Mouse (Mus musculus) frontal cortex, adult (tissue): ENCODE measurements around the gene Ror1.
A peak's percentile ranks its signal among the peaks of the same experiment; 100 is the strongest.

ENCODE experiments used
- ATAC-seq: cut with Nextera tagmentation; 2 replicates; pipeline ENCODE4 v1.9.2; 2017; ENCODE audit warnings: mild to moderate bottlenecking, moderate library complexity, mixed read lengths; ENCODE audit not compliant: low TSS enrichment

Ror1 gene

DNA sequence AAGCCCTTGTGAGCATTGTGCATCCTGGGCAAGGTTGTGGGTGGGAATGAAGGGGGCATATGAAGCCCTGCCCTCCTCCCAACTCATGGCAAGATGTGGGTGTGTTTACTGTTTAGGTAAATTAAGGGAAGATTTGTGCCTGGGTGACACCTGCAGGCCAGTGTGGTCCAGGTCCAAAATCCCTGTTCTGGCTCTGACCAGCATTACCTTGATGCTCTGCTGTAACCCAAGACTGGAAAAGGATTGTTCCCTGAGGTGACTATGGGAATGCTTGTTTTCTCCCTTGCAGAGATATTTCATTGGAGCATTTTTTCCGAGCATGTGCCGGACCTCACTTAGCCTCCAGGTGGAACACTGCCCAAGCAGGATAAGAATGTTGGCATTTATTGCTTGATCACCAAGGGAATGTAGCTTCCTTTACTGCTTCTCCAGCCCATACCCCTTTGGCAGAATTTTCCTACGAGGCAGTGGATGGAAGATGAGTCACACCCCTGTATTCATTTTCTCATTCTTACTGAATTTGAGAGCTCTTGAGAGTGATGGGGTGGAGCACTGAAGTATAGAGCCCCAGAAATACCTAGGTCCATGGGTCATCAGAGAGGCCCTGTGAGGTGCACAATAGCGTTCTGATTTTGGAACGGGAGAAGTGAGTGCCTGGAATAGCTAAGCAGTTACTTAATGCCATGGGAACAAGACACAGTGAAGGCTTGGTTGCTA is 290.8 kb downstream of the Ror1 start:
- ATAC-seq: peak; percentile 20; the same call in 1 of the 2 replicates

DNA sequence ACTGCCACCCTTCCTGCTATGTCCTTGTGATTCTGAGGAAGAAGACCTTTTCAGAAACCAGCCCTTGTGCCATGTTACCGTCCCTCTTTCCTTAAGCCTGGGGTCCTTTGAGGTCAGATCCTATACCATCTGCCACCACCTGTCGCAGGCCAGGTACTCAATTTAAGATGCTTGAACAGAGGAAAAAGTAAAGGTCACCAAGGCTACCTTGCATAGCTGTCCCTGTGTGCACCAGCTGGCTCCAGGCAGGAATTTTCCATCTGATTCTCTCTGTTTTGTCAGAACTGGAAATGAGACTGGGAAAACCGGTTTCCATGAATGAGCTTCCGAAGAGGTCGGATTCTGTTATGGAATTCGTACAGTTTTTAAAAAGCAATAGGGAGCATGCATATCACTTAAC is 294.8 kb downstream of the Ror1 start:
- no peak for ATAC-seq

DNA sequence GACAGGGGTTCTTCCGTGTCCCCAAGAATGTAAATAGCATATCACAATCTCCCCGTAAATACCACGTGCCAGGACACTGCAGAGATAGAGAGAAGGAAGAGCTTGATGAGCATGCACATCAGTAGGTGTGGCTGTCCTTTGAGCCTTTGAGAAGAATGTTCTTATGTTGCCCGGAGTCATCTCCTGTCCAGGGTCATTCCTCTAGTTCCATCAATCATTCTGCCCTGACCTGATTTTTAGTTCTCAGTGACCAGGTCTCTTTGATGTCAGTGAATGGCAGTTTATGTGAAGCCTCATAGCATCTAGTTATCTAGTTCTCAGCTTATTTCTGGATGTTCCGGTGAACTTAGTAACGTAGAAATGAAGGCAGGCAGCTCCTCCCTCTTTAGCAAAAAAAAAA is 295.4 kb downstream of the Ror1 start:
- ATAC-seq: no peak

DNA sequence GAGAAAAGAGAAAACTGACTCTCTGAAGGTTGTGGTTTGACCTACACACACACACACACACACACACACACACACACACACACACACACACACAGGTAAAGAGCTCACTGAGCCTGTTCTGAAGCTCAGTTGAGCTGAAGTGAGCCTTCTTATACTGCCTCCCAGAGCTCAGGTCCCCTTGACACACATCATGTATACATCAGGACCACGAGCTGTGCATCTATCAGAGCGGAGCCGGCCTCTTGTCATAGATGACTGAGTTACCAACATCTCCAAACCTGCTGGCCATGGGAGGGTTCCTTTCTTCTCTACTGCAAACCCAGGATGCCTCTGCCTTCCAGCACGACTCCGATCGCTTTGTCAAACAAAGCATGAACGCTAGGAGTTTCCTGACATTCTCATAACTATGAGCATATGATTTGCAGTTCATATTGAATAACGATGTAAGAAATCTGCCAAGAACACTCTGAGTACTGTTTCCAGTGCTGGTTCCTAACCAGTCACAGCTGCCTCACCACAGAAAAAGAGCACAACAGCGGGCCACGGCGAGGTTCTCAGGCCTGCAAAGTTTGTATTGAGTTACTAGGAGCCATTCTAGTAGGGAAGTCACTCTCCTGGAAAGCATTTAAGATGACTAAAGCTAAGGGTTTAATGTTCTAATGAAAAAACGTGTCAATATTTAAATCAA is 297.9 kb downstream of the Ror1 start:
- 0 out of 2 replicates have a peak, but pooled peaks have one; percentile 47 for ATAC-seq

DNA sequence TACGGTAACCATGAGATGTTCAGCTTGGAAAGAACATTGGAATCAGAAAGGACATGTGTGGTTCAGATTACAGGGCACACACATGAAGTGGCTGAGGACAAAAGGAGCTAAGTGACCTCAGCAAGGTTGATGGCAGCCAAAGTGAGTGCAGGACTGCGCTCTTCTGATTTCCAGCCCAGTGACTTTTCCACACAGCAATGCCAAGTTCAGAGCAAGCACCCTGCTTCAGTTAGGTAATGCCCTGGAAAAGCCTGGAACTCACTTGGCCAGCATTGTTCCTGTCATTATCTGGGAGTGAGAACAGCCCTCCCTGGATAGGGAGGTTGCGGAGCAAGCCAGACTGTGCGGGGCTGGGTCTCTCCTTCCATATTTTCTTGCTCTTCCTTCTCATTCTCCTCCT is 299.8 kb downstream of the Ror1 start:
- no peak for ATAC-seq

DNA sequence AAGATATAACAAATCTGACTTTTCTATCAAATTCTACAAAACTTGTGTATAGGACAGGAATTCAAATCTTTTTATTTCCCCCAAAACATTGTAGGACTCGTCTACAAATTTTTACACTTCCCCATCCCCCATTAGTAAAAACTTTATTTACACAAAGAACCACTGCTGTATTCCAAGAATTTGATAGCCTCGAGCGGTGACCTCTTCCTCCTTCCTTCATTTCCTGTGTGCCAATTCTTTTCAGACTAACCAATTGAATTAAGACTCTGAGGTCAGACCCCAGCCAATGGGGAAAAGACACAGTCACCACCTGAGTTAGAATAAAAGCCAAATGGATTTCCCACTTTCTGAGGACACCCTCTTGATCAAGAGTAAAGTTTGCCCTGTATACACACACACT is 302.5 kb downstream of the Ror1 start:
- no peak for ATAC-seq

DNA sequence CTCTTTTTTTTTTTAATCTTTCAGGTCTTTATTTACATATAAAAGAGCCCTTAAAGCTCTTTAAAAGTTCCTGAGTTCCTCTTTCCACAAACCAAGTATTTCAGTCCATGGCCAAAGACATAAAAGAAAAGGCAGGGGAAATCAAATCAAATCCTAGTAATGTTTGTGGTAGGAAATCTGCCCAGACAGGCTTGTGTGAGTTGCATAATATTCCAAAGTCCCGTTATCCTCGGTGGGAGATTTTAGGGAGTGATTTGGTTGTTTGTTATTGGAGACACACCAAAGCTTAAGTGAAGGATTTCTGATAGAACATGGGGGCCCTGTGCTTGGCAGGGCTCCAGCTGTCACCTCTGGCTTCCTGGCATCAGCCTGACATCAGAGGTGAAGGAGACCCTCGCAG is 305.5 kb downstream of the Ror1 start:
- ATAC-seq: no peak

DNA sequence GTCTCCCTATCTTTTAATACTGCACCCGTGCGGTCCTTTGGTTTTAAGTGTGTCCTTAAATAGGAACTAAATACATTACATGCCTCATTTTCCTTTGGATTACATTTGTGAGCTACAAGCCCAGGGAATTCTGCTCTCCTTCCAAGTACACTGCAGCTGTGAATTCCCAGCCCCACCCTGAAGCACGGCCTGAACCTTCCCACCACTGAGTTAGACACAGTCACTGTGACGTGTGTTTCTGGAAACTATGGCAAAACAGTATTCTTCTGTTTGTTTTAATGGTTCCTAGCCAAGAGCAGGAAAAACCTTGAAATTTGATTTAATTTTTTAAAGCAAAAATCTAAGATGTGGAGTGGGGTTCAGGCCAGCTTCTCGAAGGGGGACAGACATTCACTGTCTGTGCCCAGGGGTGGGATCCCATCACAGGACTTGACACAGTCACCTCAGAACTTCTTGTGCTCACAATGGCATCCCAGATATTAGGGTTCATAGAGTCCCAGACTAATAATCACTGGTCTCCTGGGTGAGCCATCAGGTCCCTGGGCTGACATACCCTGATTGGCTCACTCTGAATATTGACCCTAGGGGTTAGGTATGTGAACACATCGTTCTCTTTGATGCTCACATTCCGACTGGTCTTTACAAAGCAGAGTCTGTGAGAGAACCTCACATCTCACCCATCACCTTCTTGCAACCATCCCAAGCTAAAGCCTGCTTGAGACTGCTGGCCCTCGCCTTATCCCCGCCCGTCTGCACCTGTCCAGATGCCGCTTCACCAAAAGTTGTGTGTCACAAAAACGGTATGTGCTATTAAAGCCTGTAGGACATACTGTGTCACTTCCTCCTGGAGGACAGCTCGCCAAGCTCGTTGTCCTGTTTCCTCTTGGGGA is 306.2 kb downstream of the Ror1 start:
- no peak for ATAC-seq

DNA sequence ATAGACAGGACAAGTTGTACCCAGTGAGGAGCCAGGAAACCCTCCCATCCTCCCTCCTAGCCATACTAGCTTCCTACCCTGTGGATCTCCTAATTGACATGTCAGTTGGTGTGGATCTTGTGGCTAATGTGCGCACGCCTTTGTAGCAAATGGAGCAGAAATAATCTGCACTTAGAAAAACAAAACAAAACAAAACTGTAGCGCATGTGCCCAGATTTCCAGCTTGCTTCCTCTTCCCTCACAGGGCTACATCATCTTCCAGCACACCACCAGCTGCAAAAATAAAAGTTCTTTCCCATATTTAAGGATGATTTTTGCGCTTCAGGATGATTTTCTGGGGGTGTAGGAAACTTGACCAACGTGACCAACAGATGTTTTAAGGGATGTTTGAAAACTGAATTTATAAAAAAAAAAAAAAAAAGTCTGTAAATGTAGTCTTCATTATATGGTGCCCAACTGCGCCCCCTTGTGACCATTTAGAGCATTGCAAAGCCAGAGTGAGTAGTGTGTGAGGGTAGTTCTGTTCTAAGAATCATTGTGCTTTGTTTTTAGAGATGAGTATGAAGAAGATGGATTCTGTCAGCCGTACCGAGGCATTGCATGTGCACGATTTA is 311.8 kb downstream of the Ror1 start:
- ATAC-seq: peak; percentile 67; the same call in 1 of the 2 replicates

DNA sequence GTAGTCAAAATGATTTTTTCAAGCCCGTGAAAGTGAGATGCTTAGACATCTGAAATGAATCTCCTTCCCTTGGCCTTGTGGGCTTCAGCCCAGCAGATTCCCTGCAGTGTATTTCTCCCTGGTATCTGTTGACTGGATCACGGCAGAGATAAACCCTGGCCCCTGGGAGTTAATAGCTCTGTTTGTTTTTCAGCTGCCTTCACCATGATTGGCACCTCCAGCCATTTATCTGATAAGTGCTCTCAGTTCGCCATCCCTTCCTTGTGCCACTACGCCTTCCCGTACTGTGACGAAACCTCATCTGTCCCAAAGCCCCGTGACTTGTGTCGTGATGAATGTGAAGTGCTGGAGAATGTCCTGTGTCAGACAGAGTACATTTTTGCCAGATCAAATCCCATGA is 313.9 kb downstream of the Ror1 start:
- no peak for ATAC-seq

DNA sequence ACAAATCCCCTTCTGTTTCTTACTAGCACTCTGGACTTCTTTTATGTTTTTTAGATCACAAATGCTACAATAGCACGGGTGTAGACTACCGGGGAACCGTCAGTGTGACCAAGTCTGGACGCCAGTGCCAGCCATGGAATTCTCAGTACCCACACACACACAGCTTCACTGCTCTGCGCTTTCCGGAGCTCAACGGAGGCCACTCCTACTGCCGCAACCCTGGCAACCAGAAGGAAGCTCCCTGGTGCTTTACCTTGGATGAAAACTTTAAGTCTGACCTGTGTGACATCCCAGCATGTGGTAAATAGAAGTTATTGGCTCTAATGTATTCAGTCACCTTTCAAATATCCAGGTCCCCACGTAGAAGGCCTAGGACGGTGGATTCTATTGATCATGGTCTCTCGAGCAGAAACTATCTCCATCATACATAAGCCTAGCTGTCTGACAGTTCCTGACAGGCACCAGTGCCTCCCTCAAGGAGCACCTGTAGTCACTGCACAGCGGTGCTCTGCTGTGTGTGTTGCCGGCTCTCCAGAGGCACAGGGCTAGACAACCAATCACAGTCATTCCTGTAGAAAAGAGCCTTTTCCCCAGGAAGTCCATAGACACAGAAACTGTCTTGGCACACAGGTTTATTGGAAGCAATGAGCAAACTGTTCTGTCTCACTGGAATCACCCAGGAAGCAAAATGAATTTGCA is 316.4 kb downstream of the Ror1 start:
- ATAC-seq: no peak

DNA sequence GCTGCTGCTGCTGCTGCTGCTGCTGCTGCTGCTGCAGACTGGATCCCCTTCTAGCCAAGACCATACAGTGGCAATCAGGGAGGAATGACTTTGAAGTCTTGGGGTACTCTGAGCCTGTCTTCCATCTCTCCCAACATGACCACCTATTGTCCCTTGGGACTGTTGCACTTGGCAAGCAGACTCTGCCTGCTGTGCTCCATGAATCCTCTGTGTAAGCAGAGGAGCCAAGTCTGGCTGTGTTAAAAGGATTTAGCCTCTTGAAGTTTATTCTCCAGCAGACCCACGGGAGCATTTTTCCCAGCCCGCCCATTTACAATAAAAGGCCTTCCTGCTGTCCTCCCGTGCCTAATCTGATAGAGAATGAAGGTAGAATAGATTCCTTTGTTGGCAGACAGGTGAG is 327.2 kb downstream of the Ror1 start:
- ATAC-seq: no peak

DNA sequence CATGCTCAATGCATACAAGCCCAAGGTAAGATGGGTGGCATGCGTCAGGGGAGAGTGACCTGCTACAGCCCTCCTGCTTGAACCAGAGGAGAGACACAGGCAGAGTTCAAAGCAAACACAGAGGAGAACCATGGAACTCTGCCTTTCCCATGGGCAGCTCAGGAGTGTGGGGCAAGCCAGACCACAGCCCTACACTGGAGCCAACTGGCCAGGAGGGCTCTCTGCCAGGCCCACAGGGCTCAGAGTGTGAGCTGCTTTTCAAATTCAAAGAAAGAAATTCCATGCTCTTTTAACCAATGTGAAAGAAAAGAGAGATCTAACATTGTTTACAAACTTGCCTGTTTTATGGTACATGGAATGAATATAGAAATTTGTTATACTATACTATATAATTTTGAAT is 330.5 kb downstream of the Ror1 start:
- ATAC-seq: no peak

DNA sequence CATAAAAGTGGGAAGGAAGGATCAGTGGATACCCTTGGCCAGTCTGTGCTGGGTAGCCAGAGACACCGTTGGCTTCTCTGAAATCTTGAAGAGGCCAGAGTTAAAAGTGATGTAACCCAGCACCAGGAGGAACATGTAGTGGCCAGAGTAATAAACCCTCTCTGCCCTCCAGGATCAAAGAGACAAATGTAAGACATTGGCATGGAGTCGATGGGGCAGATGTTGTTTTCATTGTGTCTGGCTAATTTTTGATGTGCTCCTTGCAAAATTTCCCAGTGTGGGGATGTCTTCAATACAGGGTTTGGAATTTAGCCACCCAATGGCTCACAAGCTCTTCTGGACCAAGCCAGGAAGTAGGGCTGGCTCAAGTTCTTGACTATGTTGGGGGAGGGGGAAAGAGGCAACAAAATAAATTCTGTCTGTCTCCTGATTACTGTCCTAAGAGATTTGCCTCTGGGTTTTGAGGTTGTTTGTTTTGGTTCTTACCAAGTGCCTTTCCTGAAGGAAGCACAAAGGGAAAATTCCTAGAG is 333.8 kb downstream of the Ror1 start:
- ATAC-seq: no peak

DNA sequence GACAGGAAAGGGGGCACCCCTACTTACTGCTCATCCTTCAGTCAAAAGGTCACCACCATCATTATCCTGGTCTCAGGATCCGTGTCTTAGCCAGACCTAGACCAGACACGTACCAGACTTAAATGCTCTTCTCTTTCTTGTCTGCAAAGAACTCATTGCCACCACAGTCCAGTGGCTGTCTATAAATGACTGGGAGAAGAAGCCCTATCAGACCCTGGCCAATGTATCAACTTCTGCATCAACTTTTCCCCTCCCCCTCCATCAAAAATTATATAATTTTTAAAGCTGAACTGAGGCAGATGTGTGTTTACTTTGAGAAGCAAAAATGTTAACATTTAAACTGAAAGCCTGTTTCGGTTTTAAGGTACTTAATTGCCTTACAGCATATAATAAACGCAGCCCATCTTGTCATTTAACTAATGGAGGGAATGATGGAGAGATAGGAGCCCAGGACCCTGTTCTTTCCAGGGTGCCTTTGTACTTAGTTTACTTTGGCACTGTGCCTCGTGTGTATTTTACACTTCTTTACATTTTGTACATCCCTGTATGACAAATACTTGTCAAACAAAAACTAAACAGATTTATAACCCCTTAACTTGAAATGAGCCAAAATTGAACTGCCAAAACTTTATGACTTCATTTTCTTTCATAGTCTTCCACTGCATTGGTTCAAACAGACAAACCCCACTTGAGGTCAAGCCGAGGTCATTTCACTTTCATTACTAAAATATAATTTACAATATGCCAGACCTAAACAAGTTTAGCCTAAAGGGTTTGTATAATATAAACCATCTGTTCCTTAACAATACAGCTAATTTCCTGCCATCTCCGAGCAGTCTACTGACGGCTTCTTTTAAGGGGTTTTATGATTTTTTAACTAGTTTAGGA is 339.9 kb downstream of the Ror1 start:
- no peak for ATAC-seq

DNA sequence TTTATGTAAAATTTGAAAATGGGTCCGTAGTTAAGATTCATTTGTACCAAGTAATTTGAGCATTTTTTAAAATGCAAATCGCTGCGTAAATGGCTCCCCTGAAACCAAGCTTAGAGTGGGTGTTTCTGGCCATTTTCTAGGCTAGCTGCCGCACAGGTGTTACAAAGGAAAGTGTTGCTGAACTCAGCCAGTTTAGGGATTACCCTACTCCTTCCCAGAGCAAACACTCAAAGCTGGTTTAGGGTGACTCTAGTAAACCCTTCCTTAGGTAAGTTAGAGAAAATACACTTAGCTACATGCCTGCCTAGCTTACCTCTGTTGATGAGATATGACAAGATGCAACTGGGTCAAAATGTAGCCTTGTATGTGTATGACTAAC is 340.6 kb downstream of the Ror1 start:
- no peak for ATAC-seq

DNA sequence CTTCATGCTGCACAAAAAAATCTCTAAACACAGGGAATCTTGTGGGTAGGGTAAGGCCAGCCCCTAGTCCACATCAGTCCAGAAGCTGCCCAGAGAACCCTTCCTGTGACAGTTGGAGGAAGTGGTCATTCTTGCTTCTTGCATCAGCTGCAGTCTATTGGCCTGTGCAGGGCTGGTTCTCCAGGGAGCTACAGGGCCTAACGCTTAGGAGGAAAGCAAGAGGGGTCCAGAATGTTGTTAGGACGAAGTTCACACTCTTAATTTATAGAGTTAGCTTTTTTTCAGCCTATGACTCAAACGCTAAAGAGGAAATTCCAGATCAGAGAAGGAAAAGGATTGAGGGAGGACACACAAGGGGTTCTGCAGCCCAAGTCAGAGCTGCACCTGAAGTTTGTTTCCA is 351.3 kb downstream of the Ror1 start:
- no peak for ATAC-seq

DNA sequence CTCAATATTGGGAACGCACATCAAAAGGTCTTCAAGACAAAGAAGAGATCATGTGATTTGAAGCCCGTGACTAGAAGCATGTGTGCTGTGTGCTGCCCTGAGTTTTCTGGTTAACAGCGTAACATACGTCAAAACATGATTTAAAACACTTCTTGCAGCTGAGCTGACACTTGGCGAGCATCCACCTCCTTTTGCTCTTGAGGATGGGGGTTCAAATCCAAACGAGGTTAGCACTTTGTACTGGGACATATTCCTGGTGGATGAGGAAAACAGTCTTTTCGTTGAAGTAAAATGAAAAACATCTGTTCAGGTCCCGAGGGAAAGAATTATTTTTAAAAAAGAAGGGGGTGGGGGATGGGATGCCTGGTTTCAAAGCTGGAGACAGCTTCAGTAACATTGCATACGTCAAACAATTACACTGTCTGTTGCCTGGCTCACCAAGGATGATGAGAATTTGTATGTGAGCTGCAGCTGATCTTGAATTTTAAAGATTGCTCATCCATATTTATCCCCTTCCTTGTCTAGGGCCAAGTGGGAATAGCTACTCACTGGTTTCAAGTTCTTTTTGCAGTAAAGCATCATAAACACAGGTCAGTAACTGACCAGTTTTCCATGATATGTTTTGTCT is 367.0 kb downstream of the Ror1 start:
- ATAC-seq: no peak

DNA sequence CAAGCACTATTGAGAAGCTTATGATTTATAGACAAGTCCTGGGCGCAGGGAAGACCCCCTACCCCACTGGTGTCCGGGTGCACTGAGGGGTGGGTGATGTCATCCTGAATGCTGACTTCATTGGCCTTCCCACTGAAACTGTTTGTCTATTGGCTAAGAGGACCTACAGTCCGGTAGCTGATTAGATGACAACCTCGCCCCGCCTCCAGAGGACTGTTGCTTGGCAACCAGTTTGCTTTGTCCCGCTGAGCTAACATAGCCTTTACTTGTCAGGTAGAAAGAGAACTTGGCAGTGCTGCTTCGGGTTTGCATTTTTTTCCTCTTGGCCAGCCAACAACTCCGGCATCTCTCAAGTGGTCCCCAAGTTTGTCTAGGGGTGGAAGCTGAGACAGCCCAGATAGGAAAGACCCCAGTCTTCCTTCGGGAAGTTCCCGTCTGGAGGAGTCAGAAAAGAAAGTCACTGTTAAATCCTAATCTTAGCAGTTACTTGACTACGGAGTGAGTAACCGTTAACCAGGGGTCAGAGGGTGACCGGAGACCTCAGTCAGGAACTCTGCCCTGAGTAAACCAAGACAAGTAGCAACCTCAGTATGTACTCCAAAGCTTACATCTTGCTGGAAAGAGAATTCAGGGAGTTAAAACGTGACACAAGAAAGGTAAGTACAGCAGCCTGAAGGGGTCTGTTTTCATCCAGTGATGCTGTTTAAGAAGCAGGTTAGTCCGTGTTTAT is 383.2 kb downstream of the Ror1 start, which contains the start of gene Ube2u:
TSS of gene Ube2u (plus strand) at position 258 of the 730 bp plus-strand sequence.
- peak; percentile 83 for ATAC-seq
